Mouse (Mus musculus) liver, adult 2 months (tissue): Measurements from ENCODE around the gene Prpf6. TPM values are rescaled to one million over a fixed set of nuclear protein-coding genes. Genes with fewer than 3 reads are reported as not detected.

Experiments
- DNase-seq: peaks from one replicate; pipeline ENCODE4 v3.0.0-alpha.2; 2011; ENCODE audit warnings: low read depth, low spot score; ENCODE audit errors: extremely low read depth
- H3K27ac ChIP-seq: fragments of 200-500 bp; replicated peaks from 2 replicates; pipeline ENCODE4 v1.5.1; 2012; ENCODE audit warnings: low read depth, mild to moderate bottlenecking, control low read depth, inconsistent platforms, low read length; ENCODE audit not compliant: insufficient read depth
- H3K27me3 ChIP-seq: fragments of 200-500 bp; 2 replicates; pipeline ENCODE4 v1.6.1; 2012; ENCODE audit warnings: mild to moderate bottlenecking, moderate library complexity, low read length, inconsistent platforms; ENCODE audit not compliant: control insufficient read depth, insufficient read depth
- H3K36me3 ChIP-seq: fragments of 200-500 bp; 2 replicates; pipeline ENCODE4 v1.6.1; 2012; ENCODE audit warnings: low read length, inconsistent platforms; ENCODE audit not compliant: control insufficient read depth, insufficient read depth
- H3K4me1 ChIP-seq: fragments of 200-500 bp; 2 replicates; pipeline ENCODE4 v1.6.1; 2011; ENCODE audit warnings: low read length; ENCODE audit not compliant: control insufficient read depth, insufficient read depth
- H3K4me3 ChIP-seq: fragments of 200-500 bp; 2 replicates; pipeline ENCODE4 v1.5.1; 2011; ENCODE audit warnings: low read depth, mild to moderate bottlenecking, control low read depth, low read length, moderate library complexity; ENCODE audit not compliant: insufficient read depth
- H3K79me2 ChIP-seq: fragments of 200-500 bp; 2 replicates; pipeline ENCODE4 v1.6.1; 2012; ENCODE audit warnings: inconsistent platforms, mild to moderate bottlenecking, low read length, moderate library complexity; ENCODE audit not compliant: control insufficient read depth, insufficient read depth
- H3K9ac ChIP-seq: fragments of 200-500 bp; 2 replicates; pipeline ENCODE4 v1.6.1; 2012; ENCODE audit warnings: low read depth, mild to moderate bottlenecking, control low read depth, inconsistent platforms, low read length
- CTCF ChIP-seq: fragments of 200-500 bp; IDR thresholded peaks from 2 replicates; pipeline ENCODE4 v1.5.1; 2011; ENCODE audit warnings: low read depth, low read length, control low read depth
- POLR2A ChIP-seq: fragments of 200-500 bp; IDR thresholded peaks from 2 replicates; pipeline ENCODE4 v1.6.1; 2011; ENCODE audit warnings: low read length, control low read depth; ENCODE audit not compliant: insufficient read depth; ENCODE audit errors: extremely low read depth
- WGBS: fragments of 180-500 bp; shearing (Covaris S2); methylation state at CpG from one replicate; pipeline ENCODE4 v1.1.7; 2018; 5-methylcytosine and 5-hydroxymethylcytosine counted together
- polyA plus RNA-seq: library from polyadenylated mRNA; depleted of rRNA; stranded (reverse); fragments of >200 nt; gene quantifications from 2 replicates; pipeline ENCODE4 v1.2.3, GENCODE M21; 2012
- total RNA-seq: library from RNA; depleted of rRNA; stranded (reverse); fragments of >200 nt; gene quantifications from 2 replicates; pipeline ENCODE4 v1.2.3, GENCODE M21; 2014

Prpf6 gene
- total and polyA plus RNA-seq, 2 experiments: 13.4 to 27.3 TPM

GRCm38 (mm10) chr2:181676424-181676823, 84.8 kb downstream of the Prpf6 start:
- Histone ChIP-seq H3K27me3 (peaks cover 2% of the 10 kb centered on the region), H3K36me3 (no peaks in the 10 kb centered on the region), H3K79me2 (no peaks in the 10 kb centered on the region), H3K4me1 (peaks cover 8% of the 10 kb centered on the region; the same call in 1 of the 2 replicates), H3K27ac (0 out of 2 replicates have a peak overlapping the region, but pooled peaks have one; percentile 23), H3K9ac (no peak overlapping the region), H3K4me3 (no peak overlapping the region)
- DNase-seq: no peak
- WGBS: 73% methylated on average over 2 of the region's 2 CpGs
- no peak for TF ChIP-seq CTCF
- TF ChIP-seq POLR2A: no peak

DNA sequence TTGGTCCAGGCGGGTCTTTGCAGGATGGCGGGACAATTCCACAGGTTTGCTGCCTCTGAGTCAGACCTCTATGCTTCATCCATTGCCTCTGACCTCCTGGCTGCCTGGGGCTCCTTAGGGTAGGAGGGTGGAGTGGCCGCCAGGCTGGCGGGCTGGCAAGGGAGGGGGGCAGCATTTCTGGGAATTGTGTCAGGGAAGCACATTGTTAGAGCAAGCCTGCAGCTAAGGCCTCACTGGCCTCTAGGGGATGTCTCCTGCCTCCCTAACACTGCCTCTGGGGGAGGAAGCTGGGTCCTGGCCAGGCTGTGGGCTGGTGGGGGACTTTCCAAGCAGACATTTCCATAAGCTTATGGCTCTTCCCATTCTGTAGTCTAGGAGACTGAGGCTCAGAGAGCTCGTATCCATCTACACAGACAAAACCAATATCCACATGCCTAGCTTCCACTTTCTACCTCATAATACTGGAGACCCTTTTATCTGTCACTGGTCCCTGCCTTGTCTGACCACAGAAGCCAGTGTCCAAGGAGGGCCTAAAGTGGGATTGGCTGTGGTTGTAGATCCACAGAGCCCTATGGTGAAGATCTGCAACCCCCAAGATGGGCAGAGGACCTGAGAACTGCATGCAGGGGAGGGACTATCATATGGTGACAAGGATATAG, 85.6 kb downstream of the Prpf6 start:
- Histone ChIP-seq H3K9ac (no peak overlapping the region), H3K4me1 (peaks cover 8% of the 10 kb centered on the region; the same call in 1 of the 2 replicates)
- DNase-seq: no peak

GRCm38 (mm10) chr2:181677755-181678098, 86.1 kb downstream of the Prpf6 start:
- DNase-seq: no peak
- 36% methylated on average over 3 of the region's 3 CpGs for WGBS

More for the DNA sequence above, 85.6 kb downstream of the Prpf6 start:
- H3K27ac ChIP-seq: peak overlapping the region; percentile 77
- 83% methylated on average over 5 of the region's 5 CpGs for WGBS
- H3K36me3 ChIP-seq: no peaks in the 10 kb centered on the region
- TF ChIP-seq POLR2A (no peak), CTCF (peak; percentile 24; the same call in 1 of the 2 replicates)
- H3K79me2 ChIP-seq: no peaks in the 10 kb centered on the region
- H3K27me3 ChIP-seq: no peaks in the 10 kb centered on the region
- no peak overlapping the region for H3K4me3 ChIP-seq

DNA sequence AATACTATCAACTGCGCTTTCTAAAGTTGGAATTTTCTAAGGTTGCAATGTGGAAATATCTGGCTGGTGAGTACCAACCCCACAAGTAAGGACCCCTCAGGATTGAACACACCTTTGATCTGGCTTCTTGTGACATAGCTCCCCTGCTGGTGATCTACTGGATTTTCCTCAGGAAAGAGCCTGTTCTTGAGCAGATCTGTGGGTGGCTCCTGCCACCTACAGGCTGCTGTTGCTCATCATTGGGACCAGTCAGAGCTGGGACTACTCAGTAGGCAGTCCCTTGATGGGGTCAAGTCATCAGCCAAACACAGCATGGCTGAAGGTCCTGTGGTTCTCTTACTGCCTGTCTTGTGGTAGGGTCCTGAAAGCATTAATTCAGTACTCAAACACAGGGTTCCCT, 87.1 kb downstream of the Prpf6 start:
- Histone ChIP-seq H3K9ac (no peak overlapping the region), H3K4me3 (no peak overlapping the region), H3K79me2 (no peaks in the 10 kb centered on the region), H3K36me3 (no peaks in the 10 kb centered on the region), H3K4me1 (peaks cover 8% of the 10 kb centered on the region; the same call in 1 of the 2 replicates), H3K27me3 (no peaks in the 10 kb centered on the region), H3K27ac (no peak overlapping the region)
- TF ChIP-seq POLR2A (no peak), CTCF (peak; percentile 93)
- DNase-seq: peak; percentile 78
- WGBS: 56% methylated on average over 1 of the region's 1 CpGs

More at GRCm38 (mm10) chr2:181677755-181678098, 86.1 kb downstream of the Prpf6 start:
- H3K79me2 ChIP-seq: no peaks in the 10 kb centered on the region
- H3K36me3 ChIP-seq: no peaks in the 10 kb centered on the region
- H3K9ac ChIP-seq: no peak overlapping the region
- H3K4me3 ChIP-seq: no peak overlapping the region
- no peaks in the 10 kb centered on the region for H3K27me3 ChIP-seq
- peak overlapping the region; percentile 77 for H3K27ac ChIP-seq
- peaks cover 8% of the 10 kb centered on the region; the same call in 1 of the 2 replicates for H3K4me1 ChIP-seq
- TF ChIP-seq CTCF: no peak
- TF ChIP-seq POLR2A: no peak

GRCm38 (mm10) chr2:181679951-181680715, 88.5 kb downstream of the Prpf6 start, which contains the start of gene Tcea2:
TSS of gene Tcea2 (plus strand) at chr2:181680310.
- Histone ChIP-seq H3K79me2 (no peaks in the 10 kb centered on the region), H3K4me1 (peaks cover 8% of the 10 kb centered on the region; the same call in 1 of the 2 replicates), H3K9ac (peak within 1 kb of the TSS; percentile 79), H3K36me3 (no peaks in the 10 kb centered on the region), H3K27me3 (no peaks in the 10 kb centered on the region), H3K4me3 (peak within 1 kb of the TSS; percentile 78), H3K27ac (peak within 1 kb of the TSS; percentile 45)
- peak; percentile 66 for DNase-seq
- WGBS: under 1% methylated on average over 69 of the region's 69 CpGs
- TF ChIP-seq POLR2A (0 out of 2 replicates have a peak, but pooled peaks have one; percentile 20), CTCF (no peak)
